Mouse (Mus musculus) erythroblast, embryonic 14.5 days (primary cell): ENCODE measurements around the gene Kcnj5.

ENCODE experiments used
- GATA1 ChIP-seq: IDR thresholded peaks from 2 replicates; pipeline ENCODE4 v1.6.1; 2012; ENCODE audit warnings: low read length, inconsistent platforms, mixed read lengths
- TAL1 ChIP-seq: IDR thresholded peaks from 3 replicates; pipeline ENCODE4 v1.6.1; 2012; ENCODE audit warnings: low read length, inconsistent platforms, mixed read lengths

DNA sequence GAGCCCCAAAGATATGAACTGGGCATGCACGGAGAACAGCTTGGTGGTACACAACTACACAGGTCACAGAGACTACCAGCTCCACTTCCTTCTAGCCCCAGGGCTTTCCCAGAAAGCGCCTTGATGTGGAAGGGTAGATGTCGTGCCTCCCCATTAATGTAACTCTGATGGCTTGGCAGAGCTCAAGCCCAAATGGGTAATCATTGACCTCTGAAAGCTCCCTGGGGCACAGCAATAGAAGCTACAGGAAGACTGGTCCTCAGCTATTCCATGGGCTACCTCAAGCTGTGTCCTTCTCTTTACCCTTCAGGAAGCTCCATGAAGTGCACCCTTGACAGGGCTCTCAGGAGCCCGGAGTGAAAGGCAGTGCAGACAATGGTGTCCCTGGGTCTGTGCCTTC, 40.8 kb upstream of the Kcnj5 start:
- TF ChIP-seq TAL1 (no peak), GATA1 (no peak)
